Mouse (Mus musculus) CH12.LX (cell line): ENCODE results near the gene Orai1. TPM values are rescaled to one million over a fixed set of nuclear protein-coding genes. Genes with fewer than 3 reads are reported as not detected.

Experiments
- DNase-seq: peaks from one replicate; pipeline ENCODE4 v3.0.0-alpha.2; 2013; ENCODE audit errors: extremely low read depth
- H3K27ac ChIP-seq: 2 replicates; pipeline ENCODE4 v1.5.1; 2012; ENCODE audit warnings: low read depth, mild to moderate bottlenecking, control low read depth, moderate library complexity; ENCODE audit not compliant: insufficient read depth
- H3K27me3 ChIP-seq: replicated peaks from 2 replicates; pipeline ENCODE3; 2012; ENCODE audit warnings: inconsistent platforms
- H3K36me3 ChIP-seq, 2 experiments: replicated peaks in 1 of 2; 2 replicates each; pipeline versions ENCODE3 to v1.6.1; 2012; ENCODE audit warnings: inconsistent platforms in 1 of 2, low read length in 1 of 2, mild to moderate bottlenecking in 1 of 2, mixed read lengths in 1 of 2, moderate library complexity in 1 of 2; ENCODE audit not compliant: control insufficient read depth in 1 of 2, insufficient read depth in 1 of 2
- H3K4me1 ChIP-seq, 2 experiments: 2 replicates each; pipeline ENCODE4 v1.6.1; 2012; ENCODE audit warnings: inconsistent platforms in 1 of 2, moderate library complexity in 1 of 2; ENCODE audit not compliant: insufficient read depth in 2 of 2, control insufficient read depth in 1 of 2
- H3K4me2 ChIP-seq: 2 replicates; pipeline ENCODE4 v1.6.1; 2012; ENCODE audit warnings: low read depth, mild to moderate bottlenecking, control low read depth; ENCODE audit not compliant: poor library complexity, insufficient read depth, severe bottlenecking
- H3K4me3 ChIP-seq, 3 experiments: fragments of 150-350 bp in 1 of 3; sonication (generic) in 1 of 3; replicated peaks in 1 of 3; 2 replicates each; pipeline versions ENCODE3 to v1.5.1; 2011 to 2012; ENCODE audit warnings: low read depth in 2 of 3, low read length in 2 of 3, mild to moderate bottlenecking in 2 of 3, moderate library complexity in 2 of 3, control low read depth in 1 of 3, improper control_type of control experiment in 1 of 3, inconsistent platforms in 1 of 3, mixed read lengths in 1 of 3; ENCODE audit not compliant: poor library complexity in 1 of 3
- H3K79me2 ChIP-seq: replicated peaks from 2 replicates; pipeline ENCODE4 v1.6.1; 2012; ENCODE audit warnings: mild to moderate bottlenecking, moderate library complexity; ENCODE audit not compliant: control insufficient read depth, poor library complexity, insufficient read depth, severe bottlenecking; ENCODE audit errors: extremely low read depth
- H3K9ac ChIP-seq: 2 replicates; pipeline ENCODE4 v1.6.1; 2012; ENCODE audit warnings: low read depth, mild to moderate bottlenecking, control low read depth, moderate library complexity; ENCODE audit not compliant: insufficient read depth
- H3K9me3 ChIP-seq: replicated peaks from 2 replicates; pipeline ENCODE3; 2012; ENCODE audit warnings: low read length, inconsistent platforms, mixed read lengths
- BHLHE40 ChIP-seq: IDR thresholded peaks from 2 replicates; pipeline ENCODE4 v1.6.1; 2011; ENCODE audit warnings: mild to moderate bottlenecking, low read depth, low read length, improper control_type of control experiment
- CHD1 ChIP-seq: IDR thresholded peaks from 2 replicates; pipeline ENCODE4 v1.6.1; 2012; ENCODE audit warnings: low read depth, low read length, improper control_type of control experiment, inconsistent platforms
- CTCF ChIP-seq, 2 experiments: IDR thresholded peaks in 1 of 2; conservative IDR thresholded peaks in 1 of 2; 2 replicates each; pipeline ENCODE4 v1.5.1; 2011 to 2012; ENCODE audit warnings: low read depth in 2 of 2, low read length in 2 of 2, improper control_type of control experiment in 1 of 2, inconsistent platforms in 1 of 2, mild to moderate bottlenecking in 1 of 2, moderate library complexity in 1 of 2
- E2F4 ChIP-seq: IDR thresholded peaks from 2 replicates; pipeline ENCODE4 v1.6.1; 2011; ENCODE audit warnings: low read depth, low read length, improper control_type of control experiment; ENCODE audit not compliant: insufficient replicate concordance
- ELF1 ChIP-seq: IDR thresholded peaks from 2 replicates; pipeline ENCODE4 v1.6.1; 2014; ENCODE audit warnings: low read depth, mild to moderate bottlenecking, inconsistent platforms, low read length, improper control_type of control experiment
- HCFC1 ChIP-seq: IDR thresholded peaks from 2 replicates; pipeline ENCODE4 v1.6.1; 2012; ENCODE audit warnings: low read depth, mild to moderate bottlenecking, inconsistent platforms, low read length, improper control_type of control experiment
- MAFK ChIP-seq: IDR thresholded peaks from 2 replicates; pipeline ENCODE4 v1.6.1; 2011; ENCODE audit warnings: low read length, improper control_type of control experiment; ENCODE audit not compliant: insufficient replicate concordance
- MEF2A ChIP-seq: IDR thresholded peaks from 2 replicates; pipeline ENCODE4 v1.6.1; 2014; ENCODE audit warnings: low read depth, mild to moderate bottlenecking, inconsistent platforms, low read length, improper control_type of control experiment, borderline replicate concordance
- MXI1 ChIP-seq: IDR thresholded peaks from 2 replicates; pipeline ENCODE4 v1.6.1; 2011; ENCODE audit warnings: mild to moderate bottlenecking, low read depth, low read length, improper control_type of control experiment
- MYC ChIP-seq: IDR thresholded peaks from 2 replicates; pipeline ENCODE4 v1.6.1; 2011; ENCODE audit warnings: low read depth, mild to moderate bottlenecking, improper control_type of control experiment, low read length
- PAX5 ChIP-seq: IDR thresholded peaks from 2 replicates; pipeline ENCODE4 v1.6.1; 2012; ENCODE audit warnings: low read length, inconsistent platforms, mixed read lengths
- POLR2AphosphoS2 ChIP-seq: IDR thresholded peaks from 2 replicates; pipeline ENCODE4 v1.6.1; 2011; ENCODE audit warnings: low read depth, low read length, improper control_type of control experiment
- RAD21 ChIP-seq: IDR thresholded peaks from 2 replicates; pipeline ENCODE4 v1.6.1; 2011; ENCODE audit warnings: low read depth, mild to moderate bottlenecking, low read length, improper control_type of control experiment, moderate library complexity
- RCOR1 ChIP-seq: conservative IDR thresholded peaks from 2 replicates; pipeline ENCODE4 v1.6.1; 2012; ENCODE audit warnings: low read depth, mild to moderate bottlenecking, inconsistent platforms, low read length, improper control_type of control experiment
- SMC3 ChIP-seq: IDR thresholded peaks from 2 replicates; pipeline ENCODE4 v1.6.1; 2011; ENCODE audit warnings: low read depth, low read length, improper control_type of control experiment
- TBP ChIP-seq: conservative IDR thresholded peaks from 2 replicates; pipeline ENCODE4 v1.6.1; 2011; ENCODE audit warnings: low read depth, low read length, improper control_type of control experiment
- TCF12 ChIP-seq: IDR thresholded peaks from 2 replicates; pipeline ENCODE4 v1.6.1; 2014; ENCODE audit warnings: low read depth, mild to moderate bottlenecking, inconsistent platforms, low read length, improper control_type of control experiment
- UBTF ChIP-seq: IDR thresholded peaks from 2 replicates; pipeline ENCODE4 v1.6.1; 2012; ENCODE audit warnings: low read depth, mild to moderate bottlenecking, inconsistent platforms, low read length, improper control_type of control experiment, moderate library complexity
- USF1 ChIP-seq: IDR thresholded peaks from 2 replicates; pipeline ENCODE4 v1.6.1; 2014; ENCODE audit warnings: low read depth, mild to moderate bottlenecking, inconsistent platforms, low read length, improper control_type of control experiment
- USF2 ChIP-seq: conservative IDR thresholded peaks from 2 replicates; pipeline ENCODE4 v1.6.1; 2011; ENCODE audit warnings: low read depth, low read length, improper control_type of control experiment
- ZC3H11A ChIP-seq: IDR thresholded peaks from 2 replicates; pipeline ENCODE4 v1.6.1; 2012; ENCODE audit warnings: low read depth, mild to moderate bottlenecking, inconsistent platforms, low read length, improper control_type of control experiment
- dilution Hi-C: fragments of 300-500 bp; cut with MboI; formaldehyde crosslinking; loops from 2 replicates; pipeline ENCODE4 v1.14.3; 2020; ENCODE audit warnings: low sequenced_read_pairs; ENCODE audit not compliant: extremely low pct_unique_long_range_greater_than_20kb, extremely low pct_ligation_motif_present
- in situ Hi-C: fragments of 300-500 bp; cut with MboI; formaldehyde crosslinking; loops from 3 replicates; pipeline ENCODE4 v1.14.3; 2019; ENCODE audit warnings: low sequenced_read_pairs, low pct_ligation_motif_present, low pct_unique_long_range_greater_than_20kb, mixed read lengths
- polyA plus RNA-seq: library from polyadenylated mRNA; unstranded; fragments of >175 nt; gene quantifications from 2 replicates; pipeline ENCODE4 v1.2.1, GENCODE M21; 2012; ENCODE audit warnings: low read depth; ENCODE audit not compliant: insufficient read length
- total RNA-seq, 2 experiments: library from RNA; depleted of rRNA; stranded (reverse); fragments of 300-350 nt in 1 of 2; fragments of >200 nt in 1 of 2; gene quantifications; 2 replicates each; pipeline ENCODE4 v1.2.3; 2012 to 2014

The Orai1 gene
- total and polyA plus RNA-seq, 3 experiments: 17.4 to 27.7 (median 17.8) TPM

GRCm38 (mm10) chr5:123029729-123030128 is 14.9 kb downstream of the Orai1 start:
- peaks cover 2% of the 10 kb centered on the region for H3K9me3 ChIP-seq
- no peaks in the 10 kb centered on the region for H3K27me3 ChIP-seq
- no peak overlapping the region for H3K4me2 ChIP-seq
- dilution Hi-C loops (no loop called here), in situ Hi-C loops (no loop called here)
- H3K36me3 ChIP-seq: peaks cover 15 to 42% of the 10 kb centered on the region in 2 experiments
- no peaks in the 10 kb centered on the region for H3K79me2 ChIP-seq
- no peak overlapping the region for H3K9ac ChIP-seq
- H3K4me3 ChIP-seq: no peak overlapping the region
- DNase-seq: no peak
- H3K4me1 ChIP-seq: peaks cover 13 to 30% of the 10 kb centered on the region in 2 experiments
- H3K27ac ChIP-seq: no peak overlapping the region
- TF ChIP-seq USF2 (no peak), UBTF (no peak), ZC3H11A (no peak), MEF2A (no peak), USF1 (no peak), CHD1 (no peak), HCFC1 (no peak), RAD21 (no peak), MAFK (no peak), PAX5 (no peak), POLR2AphosphoS2 (no peak), RCOR1 (no peak), BHLHE40 (no peak), CTCF (conservative IDR thresholded peaks at IDR 0.05 in 1 of 2, IDR thresholded peaks at IDR 0.05 in 1 of 2; ENCODE audit: low read depth in 2 of 2, low read length in 2 of 2) (no peak), E2F4 (no peak), ELF1 (no peak), TBP (no peak), SMC3 (no peak), MXI1 (no peak)

- in situ Hi-C loops (no loop called here), dilution Hi-C loops (no loop called here)
- Histone ChIP-seq H3K4me2 (no peak overlapping the region), H3K4me3 (no peak overlapping the region), H3K36me3 (peaks cover 15 to 42% of the 10 kb centered on the region in 2 experiments), H3K9ac (no peak overlapping the region), H3K79me2 (no peaks in the 10 kb centered on the region), H3K4me1 (peaks cover 2 to 17% of the 10 kb centered on the region in 2 experiments), H3K27me3 (no peaks in the 10 kb centered on the region), H3K9me3 (peaks cover 2% of the 10 kb centered on the region), H3K27ac (no peak overlapping the region)
- TF ChIP-seq PAX5: no peak
- no peak for TF ChIP-seq BHLHE40
- no peak for TF ChIP-seq RAD21
- no peak for TF ChIP-seq MYC
- TF ChIP-seq TCF12: no peak
- peak in 1 of 2 experiments; percentile 3; a peak in 1 of 4 replicates for TF ChIP-seq CTCF (conservative IDR thresholded peaks at IDR 0.05 in 1 of 2, IDR thresholded peaks at IDR 0.05 in 1 of 2; ENCODE audit: low read depth in 2 of 2, low read length in 2 of 2)
- DNase-seq: no peak
These were observed 16.4 kb downstream of the Orai1 start for GRCm38 (mm10) chr5:123031312-123031711.
